9 mouse cellular contexts compared by ENCODE assay signal in the genomic region with DNA sequence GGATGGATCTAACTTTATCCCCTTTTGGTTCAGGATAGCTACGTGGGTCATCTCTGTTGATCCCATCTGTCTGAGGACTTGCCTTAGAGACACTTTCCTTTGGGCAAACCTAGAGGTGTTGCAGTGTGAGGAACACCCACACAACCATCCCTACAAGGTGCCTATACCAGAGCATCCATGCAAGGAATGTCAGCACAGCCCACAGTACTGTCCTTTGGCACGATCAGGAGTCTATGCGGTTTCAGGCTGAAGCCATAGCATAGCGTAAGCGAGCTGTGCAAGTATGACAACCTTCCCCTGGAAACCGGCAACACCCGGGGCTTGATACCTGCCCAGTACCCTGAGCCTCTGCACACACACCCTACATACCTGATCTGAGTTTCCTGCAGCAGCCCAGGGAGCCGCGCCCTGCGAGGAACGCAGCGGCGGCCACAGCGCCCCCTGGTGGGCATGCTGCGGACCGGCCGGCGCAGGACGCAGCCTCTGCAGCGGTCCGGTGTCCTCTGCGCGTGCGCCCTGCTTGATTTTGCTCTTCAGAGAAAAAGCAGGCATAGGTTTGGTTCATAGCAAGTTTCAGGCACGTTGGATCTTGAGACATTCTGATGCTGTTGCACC.
A peak's percentile ranks its signal among the peaks of the same experiment; 100 is the strongest.
DNase-seq lines count a peak whose midpoint lies in the region; ATAC-seq and TF ChIP-seq lines count a peak whose summit lies in the region.
"Had no signal": no experiment of that assay in that cellular context is flagged by ENCODE, and none has a peak within 500 bp of the region (broad histone marks: within the 10 kb centered on the region; RNA-seq: fewer than 3 reads in every experiment).

No protein-coding gene starts in this region.

- H3K4me2 ChIP-seq in heart, embryonic 14.5 days (ENCODE audit: low read length), result peak overlapping the region; percentile 64
- peak overlapping the region; percentile 48 for H3K4me2 ChIP-seq in kidney, postnatal 0 days (ENCODE audit: low read length)

- TF ChIP-seq CTCF in kidney, postnatal 0 days (IDR thresholded peaks at IDR 0.05; ENCODE audit: low read depth), result peak; percentile 98
- peak; percentile 86 for TF ChIP-seq CTCF in liver, adult 2 months (IDR thresholded peaks at IDR 0.05; ENCODE audit: low read depth, low read length)

- no peaks in the 10 kb centered on the region for H3K27me3 ChIP-seq in forebrain, embryonic 10.5 days (ENCODE audit: poor library complexity, severe bottlenecking)
- H3K27me3 ChIP-seq in heart, embryonic 14.5 days (ENCODE audit: control insufficient read depth, insufficient read depth, low read length), result no peaks in the 10 kb centered on the region
- H3K27me3 ChIP-seq in kidney, postnatal 0 days (ENCODE audit: insufficient read depth, low read length), result no peaks in the 10 kb centered on the region
- H3K27me3 ChIP-seq in liver, adult 2 months (ENCODE audit: control insufficient read depth, insufficient read depth, low read length), result no peaks in the 10 kb centered on the region
- no peaks in the 10 kb centered on the region for H3K27me3 ChIP-seq in splenic B cell, adult 2 months (ENCODE audit: control insufficient read depth, insufficient read depth, low read length, poor library complexity, severe bottlenecking)
- H3K27me3 ChIP-seq: Patski had no signal

- H3K9ac ChIP-seq in heart, embryonic 14.5 days (ENCODE audit: low read length), result peak overlapping the region; percentile 63
- H3K9ac ChIP-seq in kidney, postnatal 0 days (ENCODE audit: low read depth, low read length), result no peak overlapping the region
- no peak overlapping the region for H3K9ac ChIP-seq in liver, adult 2 months (ENCODE audit: low read depth, low read length)

- TF ChIP-seq POLR2A in liver, adult 2 months (IDR thresholded peaks at IDR 0.05; ENCODE audit: extremely low read depth, insufficient read depth, low read length), result no peak

- peak; percentile 51 for ATAC-seq in heart, embryonic 14.5 days (ENCODE audit: insufficient number of reproducible peaks, insufficient read depth, low FRiP score, low read depth)
- peak; percentile 84 for ATAC-seq in kidney, postnatal 0 days (replicated peaks; ENCODE audit: low FRiP score, low read depth)

- H3K36me3 ChIP-seq in forebrain, embryonic 10.5 days (replicated peaks), result no peaks in the 10 kb centered on the region
- no peaks in the 10 kb centered on the region for H3K36me3 ChIP-seq in heart, embryonic 14.5 days (ENCODE audit: control insufficient read depth, insufficient read depth, low read length)
- no peaks in the 10 kb centered on the region for H3K36me3 ChIP-seq in kidney, postnatal 0 days (ENCODE audit: insufficient read depth, low read length)
- H3K36me3 ChIP-seq in liver, adult 2 months (ENCODE audit: control insufficient read depth, insufficient read depth, low read length), result no peaks in the 10 kb centered on the region
- no peaks in the 10 kb centered on the region for H3K36me3 ChIP-seq in splenic B cell, adult 2 months (ENCODE audit: control insufficient read depth, insufficient read depth, low read length, poor library complexity, severe bottlenecking)

- H3K4me1 ChIP-seq in forebrain, embryonic 10.5 days, result peaks cover 8% of the 10 kb centered on the region; the same call in 1 of the 2 replicates
- peaks cover 6 to 7% of the 10 kb centered on the region in 2 experiments for H3K4me1 ChIP-seq in heart, embryonic 14.5 days (ENCODE audit: control insufficient read depth in 2 of 2, insufficient read depth in 2 of 2, low read length in 2 of 2)
- peaks cover 4% of the 10 kb centered on the region for H3K4me1 ChIP-seq in kidney, postnatal 0 days (replicated peaks; ENCODE audit: insufficient read depth, low read length)
- peaks cover 3% of the 10 kb centered on the region; the same call in 1 of the 2 replicates for H3K4me1 ChIP-seq in liver, adult 2 months (ENCODE audit: control insufficient read depth, insufficient read depth, low read length)

- peaks cover 10% of the 10 kb centered on the region; the same call in 1 of the 2 replicates for H3K9me3 ChIP-seq in forebrain, embryonic 10.5 days
- H3K9me3 ChIP-seq in heart, embryonic 14.5 days (ENCODE audit: control insufficient read depth, low read length), result 0 out of 2 replicates have a peak, but pooled peaks cover 5% of the 10 kb centered on the region
- H3K9me3 ChIP-seq in kidney, postnatal 0 days (replicated peaks; ENCODE audit: low read length), result 0 out of 2 replicates have a peak, but pooled peaks cover 3% of the 10 kb centered on the region

- H3K27ac ChIP-seq in forebrain, embryonic 10.5 days, result no peak overlapping the region
- H3K27ac ChIP-seq in heart, embryonic 14.5 days (replicated peaks in 1 of 2; ENCODE audit: control insufficient read depth in 1 of 2, insufficient read depth in 1 of 2, low read depth in 2 of 2, low read length in 2 of 2), result no peak overlapping the region
- H3K27ac ChIP-seq in kidney, postnatal 0 days, result no peak overlapping the region
- no peak overlapping the region for H3K27ac ChIP-seq in liver, adult 2 months (replicated peaks; ENCODE audit: insufficient read depth, low read depth, low read length)

- 9% methylated on average over 25 of the region's 25 CpGs for WGBS in forebrain, embryonic 10.5 days
- 8% methylated on average over 25 of the region's 25 CpGs for WGBS in heart, embryonic 14.5 days
- 8% methylated on average over 25 of the region's 25 CpGs for WGBS in kidney, postnatal 0 days
- WGBS in liver, adult 2 months, result 12% methylated on average over 25 of the region's 25 CpGs

- peak overlapping the region; percentile 31; the same call in 1 of the 2 replicates for H3K4me3 ChIP-seq in forebrain, embryonic 10.5 days
- H3K4me3 ChIP-seq in heart, embryonic 14.5 days (ENCODE audit: control insufficient read depth in 1 of 2, insufficient read depth in 1 of 2, low read depth in 1 of 2, low read length in 2 of 2), result peak overlapping the region; percentile 22 to 33
- H3K4me3 ChIP-seq in kidney, postnatal 0 days (replicated peaks; ENCODE audit: low read depth, low read length), result no peak overlapping the region; the same call in 1 of the 2 replicates
- H3K4me3 ChIP-seq in liver, adult 2 months (ENCODE audit: insufficient read depth, low read depth, low read length), result peak overlapping the region; percentile 9; the same call in 1 of the 2 replicates

- peak; percentile 79 for DNase-seq in CD4-positive helper T cell, adult 2 months (ENCODE audit: low read depth, low spot score)
- peak; percentile 50 for DNase-seq in c-Kit-positive CD71-negative TER-119-negative erythroid progenitor cells, embryonic 14.5 days (ENCODE audit: low read depth)
- DNase-seq in forebrain, embryonic 10.5 days (ENCODE audit: extremely low spot score, low spot score), result peak; percentile 72
- peak; percentile 90 for DNase-seq in kidney, postnatal 0 days (ENCODE audit: low spot score)
- DNase-seq in liver, adult 2 months (ENCODE audit: extremely low read depth, low read depth, low spot score), result peak; percentile 28
- peak; percentile 57 to 77 for DNase-seq in natural killer cell, adult 2 months (ENCODE audit: low spot score in 2 of 2)
- DNase-seq in splenic B cell, adult 2 months (ENCODE audit: low read depth, low spot score), result peak; percentile 80

- H3K79me2 ChIP-seq in liver, adult 2 months (ENCODE audit: control insufficient read depth, insufficient read depth, low read length), result no peaks in the 10 kb centered on the region

Comparison
In these comparisons a context has a peak if more than half of its experiments do, and no peak if none do; other contexts are left out.
1. DNase-seq: peak in every context shown above with its lines; median percentile 90 in kidney, postnatal 0 days; 80 in splenic B cell, adult 2 months; 79 in CD4-positive helper T cell, adult 2 months; 72 in forebrain, embryonic 10.5 days; 67 in natural killer cell, adult 2 months; 50 in c-Kit-positive CD71-negative TER-119-negative erythroid progenitor cells, embryonic 14.5 days; 28 in liver, adult 2 months.